20 mouse cellular contexts compared by ENCODE assay signal in the genomic region with DNA sequence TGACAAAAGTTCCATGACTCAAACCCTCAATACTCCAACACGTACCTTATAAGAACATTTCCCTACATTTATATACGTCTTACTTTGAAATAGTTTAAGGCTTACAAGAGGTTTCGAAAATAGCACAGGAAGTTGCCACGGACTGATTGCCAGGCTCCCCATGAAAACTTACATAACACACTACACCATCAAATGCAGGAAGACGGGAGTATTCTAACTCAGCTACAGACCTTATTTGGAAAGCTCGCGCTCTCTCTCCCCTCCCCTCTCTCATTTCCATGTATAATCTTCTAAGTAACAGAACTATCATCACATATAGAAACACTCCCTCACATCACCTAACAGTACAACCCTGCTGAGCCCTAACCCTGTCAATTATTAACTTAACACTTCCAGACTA. TPM values are rescaled to one million over a fixed set of nuclear protein-coding genes. Genes with fewer than 3 reads are reported as not detected.
DNase-seq lines count a peak whose midpoint lies in the region; ATAC-seq lines count a peak whose summit lies in the region.
"Had no signal": no experiment of that assay in that cellular context is flagged by ENCODE, and none has a peak within 500 bp of the region (broad histone marks: within the 10 kb centered on the region; RNA-seq: fewer than 3 reads in every experiment).

No protein-coding gene starts in this region.

- H3K9ac ChIP-seq in heart, embryonic 11.5 days (ENCODE audit: low read depth, low read length), result no peak overlapping the region
- H3K9ac ChIP-seq: embryonic facial prominence, embryonic 12.5 days; forebrain, embryonic 13.5 days; forebrain, embryonic 15.5 days; forebrain, postnatal 0 days had no signal

- H3K27ac ChIP-seq in heart, embryonic 11.5 days (ENCODE audit: low read depth, low read length), result no peak overlapping the region
- H3K27ac ChIP-seq: embryonic facial prominence, embryonic 10.5 days; embryonic facial prominence, embryonic 12.5 days; forebrain, embryonic 13.5 days; forebrain, embryonic 15.5 days had no signal

- DNase-seq in frontal cortex, postnatal 14 days (ENCODE audit: low spot score in 2 of 2), result no peak
- no peak for DNase-seq in left cerebral cortex, adult 11 months (ENCODE audit: low spot score)
- DNase-seq: adrenal gland, adult 2 months; adrenal gland, postnatal 10 days; adrenal gland, postnatal 25 days; cerebellum, adult 11-12 months; cerebellum, adult 2 months; cerebellum, adult 9-10 months; cerebellum, postnatal 10 days; cerebellum, postnatal 25 days; forebrain, postnatal 0 days had no signal

- 78% methylated on average over 7 of the region's 7 CpGs for WGBS in heart, embryonic 11.5 days (ENCODE audit: insufficient replicate concordance)

- no peak overlapping the region for H3K4me3 ChIP-seq in heart, embryonic 11.5 days (ENCODE audit: low read depth, low read length)
- H3K4me3 ChIP-seq: embryonic facial prominence, embryonic 10.5 days; embryonic facial prominence, embryonic 12.5 days; forebrain, embryonic 13.5 days; forebrain, embryonic 15.5 days had no signal

- H3K27me3 ChIP-seq in heart, embryonic 11.5 days (ENCODE audit: control insufficient read depth, insufficient read depth, low read length), result peaks cover 27% of the 10 kb centered on the region

- no peak overlapping the region for H3K4me2 ChIP-seq in heart, embryonic 11.5 days
- H3K4me2 ChIP-seq: embryonic facial prominence, embryonic 12.5 days; forebrain, embryonic 13.5 days; forebrain, embryonic 15.5 days had no signal

- no peaks in the 10 kb centered on the region for H3K9me3 ChIP-seq in heart, embryonic 11.5 days (replicated peaks; ENCODE audit: control insufficient read depth, low read length)
- H3K9me3 ChIP-seq: embryonic facial prominence, embryonic 10.5 days; embryonic facial prominence, embryonic 12.5 days; forebrain, embryonic 15.5 days had no signal

- no peaks in the 10 kb centered on the region for H3K36me3 ChIP-seq in heart, embryonic 11.5 days (ENCODE audit: control insufficient read depth, insufficient read depth, low read length)
- H3K36me3 ChIP-seq: embryonic facial prominence, embryonic 10.5 days; embryonic facial prominence, embryonic 12.5 days; forebrain, embryonic 15.5 days had no signal

- H3K4me1 ChIP-seq in heart, embryonic 11.5 days (ENCODE audit: control insufficient read depth, insufficient read depth, low read length), result peaks cover 5% of the 10 kb centered on the region; the same call in 1 of the 2 replicates
- H3K4me1 ChIP-seq: forebrain, embryonic 13.5 days had no signal

- ATAC-seq in frontal cortex, adult (ENCODE audit: low TSS enrichment), result peak; percentile 70
- peak; percentile 44 for ATAC-seq in granulocyte monocyte progenitor cell, adult 5-6 weeks (replicated peaks; ENCODE audit: poor library complexity, severe bottlenecking)
- no peak for ATAC-seq in heart, embryonic 11.5 days (replicated peaks; ENCODE audit: insufficient number of reproducible peaks, low FRiP score, low TSS enrichment)
- ATAC-seq: forebrain, embryonic 13.5 days; forebrain, embryonic 15.5 days; forebrain, postnatal 0 days had no signal

RNA-seq across cellular contexts. Expression of a gene that starts 5.1 kb away (rescaled TPM):
- not detected in 2 replicates for total RNA-seq in granulocyte monocyte progenitor cell, adult 5-6 weeks (2014; fragmentation: Nextera tagmentation)
- total RNA-seq in granulocyte monocyte progenitor cell, adult 5-6 weeks (2017), result not detected in 2 replicates
- 0.43 and 0.73 TPM in 2 replicates for polyA plus RNA-seq in heart, embryonic 11.5 days (2014; fragmentation: Nextera tagmentation; extraction: Ambion mirVana)
- total RNA-seq: MEL had no signal
- polyA plus RNA-seq: C2C12 had no signal

RNA-seq across cellular contexts. Expression of a gene that starts 5.5 kb away (rescaled TPM):
- 62.3 and 65.3 TPM in 2 replicates for total RNA-seq in granulocyte monocyte progenitor cell, adult 5-6 weeks (2014; fragmentation: Nextera tagmentation)
- total RNA-seq in granulocyte monocyte progenitor cell, adult 5-6 weeks (2017), result 67.6 and 84.5 TPM in 2 replicates
- polyA plus RNA-seq in heart, embryonic 11.5 days (2014; fragmentation: Nextera tagmentation; extraction: Ambion mirVana), result 80.7 and 82.3 TPM in 2 replicates

RNA-seq across cellular contexts. Expression of a gene that starts 41.3 kb away (rescaled TPM):
- total RNA-seq in granulocyte monocyte progenitor cell, adult 5-6 weeks (2014; fragmentation: Nextera tagmentation), result 21.3 and 24.9 TPM in 2 replicates
- 10.0 and 11.3 TPM in 2 replicates for total RNA-seq in granulocyte monocyte progenitor cell, adult 5-6 weeks (2017)
- polyA plus RNA-seq in heart, embryonic 11.5 days (2014; fragmentation: Nextera tagmentation; extraction: Ambion mirVana), result 12.7 and 14.9 TPM in 2 replicates

RNA-seq across cellular contexts. Expression of a gene that starts 58.1 kb away (rescaled TPM):
- 6.3 and 9.9 TPM in 2 replicates for total RNA-seq in granulocyte monocyte progenitor cell, adult 5-6 weeks (2014; fragmentation: Nextera tagmentation)
- total RNA-seq in granulocyte monocyte progenitor cell, adult 5-6 weeks (2017), result 25.3 and 27.4 TPM in 2 replicates
- 5.5 and 6.2 TPM in 2 replicates for polyA plus RNA-seq in heart, embryonic 11.5 days (2014; fragmentation: Nextera tagmentation; extraction: Ambion mirVana)
